Mouse (Mus musculus): ENCODE measurements around the gene Rap1gap2. TPM values are rescaled to one million over a fixed set of nuclear protein-coding genes. Genes with fewer than 3 reads are reported as not detected.

The Rap1gap2 gene
- polyA plus RNA-seq, 1 experiment from 2014 or later: 4.3 TPM

DNA sequence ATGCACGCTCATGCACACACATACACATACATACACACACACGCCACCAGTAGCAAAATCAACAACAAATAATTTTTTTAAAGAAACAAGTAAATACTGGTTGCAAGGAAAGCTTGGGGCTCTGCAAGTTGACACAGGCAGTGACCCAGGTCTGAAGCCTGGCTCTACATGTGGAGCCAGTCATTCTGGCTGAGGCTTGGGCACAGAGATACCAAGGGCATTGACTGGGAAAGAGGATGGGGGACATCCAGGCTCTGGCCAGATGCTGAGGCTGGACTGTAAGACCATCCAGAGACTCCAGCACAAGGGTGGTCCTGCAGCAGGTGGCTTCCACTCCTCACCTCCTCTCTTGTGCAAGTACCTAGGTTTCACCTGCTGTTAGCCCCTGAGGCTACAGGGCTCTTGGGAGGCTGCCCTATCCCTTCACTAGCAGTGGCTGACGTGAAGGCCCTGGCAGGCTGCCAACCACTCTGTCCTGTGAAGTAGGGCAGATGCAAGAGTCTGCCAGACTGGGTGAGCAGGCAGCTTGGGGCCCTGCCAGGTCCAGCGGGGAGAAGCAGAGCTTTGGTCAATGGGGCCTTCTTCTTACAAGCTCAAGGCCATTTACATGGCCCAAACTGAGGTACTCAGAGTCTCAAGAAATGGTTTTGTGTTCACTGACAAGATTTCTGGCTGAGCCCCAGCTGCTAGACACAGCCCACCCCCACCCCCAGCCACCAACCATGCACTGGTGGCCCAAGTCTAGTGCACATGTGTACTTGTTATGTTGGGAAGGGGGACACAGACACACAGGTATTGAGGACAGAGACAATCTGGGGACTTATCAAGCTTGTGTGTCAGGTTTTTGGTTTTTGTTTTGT is 201.9 kb downstream of the Rap1gap2 start:
- ATAC-seq (ENCODE audit: insufficient number of reproducible peaks, insufficient read depth, low FRiP score, low read depth): peak; percentile 86
- Histone ChIP-seq H3K4me1 (ENCODE audit: control insufficient read depth in 2 of 2, insufficient read depth in 2 of 2, low read length in 2 of 2) (peaks cover 24 to 43% of the 10 kb centered on the region in 2 experiments), H3K4me3 (ENCODE audit: control insufficient read depth in 1 of 2, insufficient read depth in 1 of 2, low read depth in 1 of 2, low read length in 2 of 2) (no peak overlapping the region), H3K36me3 (ENCODE audit: control insufficient read depth, insufficient read depth, low read length) (no peaks in the 10 kb centered on the region), H3K9me3 (ENCODE audit: control insufficient read depth, low read length) (no peaks in the 10 kb centered on the region), H3K27ac (replicated peaks in 1 of 2; ENCODE audit: control insufficient read depth in 1 of 2, insufficient read depth in 1 of 2, low read depth in 2 of 2, low read length in 2 of 2) (peak overlapping the region; percentile 29 to 79), H3K27me3 (ENCODE audit: control insufficient read depth, insufficient read depth, low read length) (no peaks in the 10 kb centered on the region), H3K4me2 (ENCODE audit: low read length) (peak overlapping the region; percentile 24; the same call in 1 of the 2 replicates), H3K9ac (ENCODE audit: low read length) (peak overlapping the region; percentile 36)
- WGBS: 47% methylated on average over 4 of the region's 4 CpGs

DNA sequence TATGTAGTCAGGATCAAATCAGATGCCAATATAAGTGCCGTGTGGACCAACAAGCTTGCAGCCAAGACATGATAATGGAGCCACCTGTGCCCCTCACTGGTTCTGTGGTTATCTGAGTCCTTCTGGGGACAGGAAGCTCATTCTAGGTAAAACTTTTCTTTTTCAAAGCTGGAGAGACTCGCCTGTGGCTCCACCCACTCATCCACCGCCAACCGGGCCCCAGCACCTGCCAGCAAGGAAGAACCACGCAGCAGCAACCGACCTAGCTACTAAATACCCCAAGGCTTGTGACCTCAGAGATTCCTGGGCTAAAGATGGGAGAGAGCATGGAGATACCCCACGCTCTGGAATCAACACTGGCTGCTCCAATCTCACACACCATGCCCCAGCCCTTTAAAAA is 205.5 kb downstream of the Rap1gap2 start:
- H3K4me2 ChIP-seq (ENCODE audit: low read length): no peak overlapping the region
- H3K9ac ChIP-seq (ENCODE audit: low read length): no peak overlapping the region
- peaks cover 18 to 33% of the 10 kb centered on the region in 2 experiments for H3K4me1 ChIP-seq (ENCODE audit: control insufficient read depth in 2 of 2, insufficient read depth in 2 of 2, low read length in 2 of 2)
- H3K27me3 ChIP-seq (ENCODE audit: control insufficient read depth, insufficient read depth, low read length): no peaks in the 10 kb centered on the region
- no peak overlapping the region for H3K4me3 ChIP-seq (ENCODE audit: control insufficient read depth in 1 of 2, insufficient read depth in 1 of 2, low read depth in 1 of 2, low read length in 2 of 2)
- no peaks in the 10 kb centered on the region for H3K9me3 ChIP-seq (ENCODE audit: control insufficient read depth, low read length)
- no peak overlapping the region for H3K27ac ChIP-seq (replicated peaks in 1 of 2; ENCODE audit: control insufficient read depth in 1 of 2, insufficient read depth in 1 of 2, low read depth in 2 of 2, low read length in 2 of 2)
- 75% methylated on average over 7 of the region's 7 CpGs for WGBS
- no peak for ATAC-seq (ENCODE audit: insufficient number of reproducible peaks, insufficient read depth, low FRiP score, low read depth)
- no peaks in the 10 kb centered on the region for H3K36me3 ChIP-seq (ENCODE audit: control insufficient read depth, insufficient read depth, low read length)

DNA sequence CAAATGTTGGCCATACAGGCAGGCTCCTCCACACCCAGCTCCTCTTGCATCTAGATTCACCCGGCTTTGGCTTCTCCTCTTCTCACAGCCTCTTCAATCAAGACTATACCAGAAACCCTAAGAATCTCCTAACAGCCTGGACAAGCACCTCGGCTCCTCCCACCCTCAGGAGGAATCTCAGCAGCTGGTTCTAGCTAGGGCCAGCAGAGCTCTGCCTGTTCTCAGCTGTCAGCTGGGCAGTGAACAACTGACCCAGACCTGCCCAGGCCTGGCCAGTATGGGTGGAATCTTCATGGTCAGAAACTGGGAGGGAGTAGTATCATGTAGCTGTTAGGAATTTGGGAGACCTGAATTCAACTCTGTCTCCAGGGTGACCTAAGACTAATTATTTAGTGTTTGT is 206.5 kb downstream of the Rap1gap2 start:
- Histone ChIP-seq H3K9ac (ENCODE audit: low read length) (no peak overlapping the region; the same call in 1 of the 2 replicates), H3K4me2 (ENCODE audit: low read length) (no peak overlapping the region), H3K36me3 (ENCODE audit: control insufficient read depth, insufficient read depth, low read length) (no peaks in the 10 kb centered on the region), H3K4me1 (ENCODE audit: control insufficient read depth in 2 of 2, insufficient read depth in 2 of 2, low read length in 2 of 2) (peaks cover 8 to 23% of the 10 kb centered on the region in 2 experiments), H3K27me3 (ENCODE audit: control insufficient read depth, insufficient read depth, low read length) (no peaks in the 10 kb centered on the region), H3K27ac (replicated peaks in 1 of 2; ENCODE audit: control insufficient read depth in 1 of 2, insufficient read depth in 1 of 2, low read depth in 2 of 2, low read length in 2 of 2) (no peak overlapping the region), H3K4me3 (ENCODE audit: control insufficient read depth in 1 of 2, insufficient read depth in 1 of 2, low read depth in 1 of 2, low read length in 2 of 2) (no peak overlapping the region), H3K9me3 (ENCODE audit: control insufficient read depth, low read length) (no peaks in the 10 kb centered on the region)
- ATAC-seq (ENCODE audit: insufficient number of reproducible peaks, insufficient read depth, low FRiP score, low read depth): no peak
- 48% methylated on average over 2 of the region's 2 CpGs for WGBS

DNA sequence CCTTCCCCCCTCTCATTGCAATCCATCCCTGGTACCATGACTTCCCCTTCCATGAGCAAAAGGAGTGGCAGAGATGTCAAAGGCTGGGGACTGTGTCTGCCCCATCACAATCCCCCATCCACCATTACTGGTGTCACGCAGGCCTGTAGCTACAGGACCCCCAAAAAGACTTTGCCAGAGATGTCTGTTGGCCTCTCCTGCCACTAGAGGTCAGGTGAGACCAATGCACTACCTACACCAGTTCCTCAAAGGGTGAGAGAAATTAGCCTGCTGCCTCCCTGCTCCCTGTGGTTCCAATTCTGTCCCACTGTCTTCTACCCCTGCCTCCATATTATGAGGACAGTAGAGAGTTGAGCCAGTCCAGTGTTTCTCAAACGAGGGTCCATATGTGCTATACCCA is 208.6 kb downstream of the Rap1gap2 start:
- H3K27ac ChIP-seq (replicated peaks in 1 of 2; ENCODE audit: control insufficient read depth in 1 of 2, insufficient read depth in 1 of 2, low read depth in 2 of 2, low read length in 2 of 2): no peak overlapping the region
- H3K4me2 ChIP-seq (ENCODE audit: low read length): no peak overlapping the region
- H3K4me1 ChIP-seq (ENCODE audit: control insufficient read depth in 2 of 2, insufficient read depth in 2 of 2, low read length in 2 of 2): peaks cover 2 to 10% of the 10 kb centered on the region in 2 experiments; a peak in 3 of 4 replicates
- no peaks in the 10 kb centered on the region for H3K9me3 ChIP-seq (ENCODE audit: control insufficient read depth, low read length)
- 42% methylated on average over 2 of the region's 2 CpGs for WGBS
- no peaks in the 10 kb centered on the region for H3K36me3 ChIP-seq (ENCODE audit: control insufficient read depth, insufficient read depth, low read length)
- no peak overlapping the region for H3K4me3 ChIP-seq (ENCODE audit: control insufficient read depth in 1 of 2, insufficient read depth in 1 of 2, low read depth in 1 of 2, low read length in 2 of 2)
- no peak overlapping the region for H3K9ac ChIP-seq (ENCODE audit: low read length)
- no peaks in the 10 kb centered on the region for H3K27me3 ChIP-seq (ENCODE audit: control insufficient read depth, insufficient read depth, low read length)
- no peak for ATAC-seq (ENCODE audit: insufficient number of reproducible peaks, insufficient read depth, low FRiP score, low read depth)

DNA sequence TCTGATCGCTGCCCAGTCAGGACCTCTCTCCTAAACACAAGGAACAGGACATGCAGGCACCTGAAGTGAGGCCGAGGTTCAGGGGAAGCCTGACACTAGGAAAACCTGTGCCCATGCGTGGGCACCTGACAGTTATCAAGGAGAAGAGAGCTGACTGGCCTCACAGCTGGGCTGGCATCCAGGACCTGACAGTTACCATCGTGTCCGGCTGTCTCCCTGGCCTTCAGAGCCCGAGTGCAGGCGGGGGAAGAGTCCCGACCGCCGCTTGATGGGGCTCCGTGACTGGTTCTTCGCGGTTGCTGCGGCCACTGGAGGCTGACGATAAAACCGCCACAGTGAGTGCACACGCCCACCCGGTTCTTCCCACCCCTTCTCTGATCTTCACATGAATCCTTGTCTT is 215.1 kb downstream of the Rap1gap2 start:
- 78% methylated on average over 18 of the region's 18 CpGs for WGBS
- Histone ChIP-seq H3K27ac (replicated peaks in 1 of 2; ENCODE audit: control insufficient read depth in 1 of 2, insufficient read depth in 1 of 2, low read depth in 2 of 2, low read length in 2 of 2) (no peak overlapping the region), H3K36me3 (ENCODE audit: control insufficient read depth, insufficient read depth, low read length) (peaks cover 16% of the 10 kb centered on the region; the same call in 1 of the 2 replicates), H3K9me3 (ENCODE audit: control insufficient read depth, low read length) (no peaks in the 10 kb centered on the region), H3K4me1 (ENCODE audit: control insufficient read depth in 2 of 2, insufficient read depth in 2 of 2, low read length in 2 of 2) (peaks cover 9 to 23% of the 10 kb centered on the region in 2 experiments), H3K4me3 (ENCODE audit: control insufficient read depth in 1 of 2, insufficient read depth in 1 of 2, low read depth in 1 of 2, low read length in 2 of 2) (no peak overlapping the region), H3K9ac (ENCODE audit: low read length) (no peak overlapping the region), H3K4me2 (ENCODE audit: low read length) (no peak overlapping the region), H3K27me3 (ENCODE audit: control insufficient read depth, insufficient read depth, low read length) (no peaks in the 10 kb centered on the region)
- no peak for ATAC-seq (ENCODE audit: insufficient number of reproducible peaks, insufficient read depth, low FRiP score, low read depth)

DNA sequence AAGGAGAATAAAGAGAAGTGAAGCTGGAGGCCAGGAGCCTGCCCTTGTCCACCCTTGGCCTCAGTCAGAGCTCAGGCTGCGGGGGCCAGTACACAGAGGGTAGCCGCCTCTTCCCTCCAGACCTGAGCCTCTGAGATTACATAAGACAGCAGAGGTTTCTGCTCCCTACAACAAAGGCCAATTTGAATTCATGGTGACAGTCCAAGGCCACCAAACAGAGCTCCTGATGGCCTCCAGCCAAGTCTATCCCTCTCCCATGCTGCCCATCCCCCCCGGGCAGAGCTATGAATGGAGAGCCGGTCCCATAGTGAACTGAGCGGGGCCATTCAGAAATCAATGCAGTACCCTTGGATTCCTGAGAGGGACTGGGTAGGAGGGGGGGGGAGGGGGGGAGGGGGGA is 217.2 kb downstream of the Rap1gap2 start:
- Histone ChIP-seq H3K27ac (replicated peaks in 1 of 2; ENCODE audit: control insufficient read depth in 1 of 2, insufficient read depth in 1 of 2, low read depth in 2 of 2, low read length in 2 of 2) (no peak overlapping the region), H3K27me3 (ENCODE audit: control insufficient read depth, insufficient read depth, low read length) (no peaks in the 10 kb centered on the region), H3K4me2 (ENCODE audit: low read length) (no peak overlapping the region), H3K9me3 (ENCODE audit: control insufficient read depth, low read length) (no peaks in the 10 kb centered on the region), H3K36me3 (ENCODE audit: control insufficient read depth, insufficient read depth, low read length) (peaks cover 16% of the 10 kb centered on the region; the same call in 1 of the 2 replicates), H3K4me1 (ENCODE audit: control insufficient read depth in 2 of 2, insufficient read depth in 2 of 2, low read length in 2 of 2) (peaks cover 9 to 23% of the 10 kb centered on the region in 2 experiments), H3K4me3 (ENCODE audit: control insufficient read depth in 1 of 2, insufficient read depth in 1 of 2, low read depth in 1 of 2, low read length in 2 of 2) (no peak overlapping the region), H3K9ac (ENCODE audit: low read length) (no peak overlapping the region)
- ATAC-seq (ENCODE audit: insufficient number of reproducible peaks, insufficient read depth, low FRiP score, low read depth): peak; percentile 49
- 45% methylated on average over 5 of the region's 5 CpGs for WGBS

DNA sequence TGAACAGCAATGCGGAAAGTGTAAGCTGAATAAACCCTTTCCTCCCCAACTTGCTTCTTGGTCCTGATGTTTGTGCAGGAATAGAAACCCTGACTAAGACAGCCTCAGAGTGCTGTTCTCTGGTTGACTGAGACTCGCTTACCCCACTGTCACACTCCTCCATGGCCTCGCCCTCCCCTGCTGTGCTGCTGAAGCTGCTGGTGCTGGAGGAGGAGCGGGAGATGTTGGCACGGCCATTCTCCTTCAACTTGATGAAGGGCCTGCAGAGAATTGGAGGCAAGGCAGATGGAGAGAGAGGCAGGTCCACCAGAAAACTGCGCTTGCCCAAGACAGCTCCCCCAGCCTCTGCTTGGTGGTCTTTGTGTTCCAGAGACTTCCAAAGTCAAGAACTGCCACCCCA is 217.8 kb downstream of the Rap1gap2 start:
- no peak for ATAC-seq (ENCODE audit: insufficient number of reproducible peaks, insufficient read depth, low FRiP score, low read depth)
- 78% methylated on average over 6 of the region's 6 CpGs for WGBS

More for the DNA sequence above, 217.8 kb downstream of the Rap1gap2 start:
- Histone ChIP-seq H3K4me1 (ENCODE audit: control insufficient read depth in 2 of 2, insufficient read depth in 2 of 2, low read length in 2 of 2) (peaks cover 9 to 23% of the 10 kb centered on the region in 2 experiments), H3K4me3 (ENCODE audit: control insufficient read depth in 1 of 2, insufficient read depth in 1 of 2, low read depth in 1 of 2, low read length in 2 of 2) (no peak overlapping the region), H3K4me2 (ENCODE audit: low read length) (no peak overlapping the region), H3K27ac (replicated peaks in 1 of 2; ENCODE audit: control insufficient read depth in 1 of 2, insufficient read depth in 1 of 2, low read depth in 2 of 2, low read length in 2 of 2) (no peak overlapping the region), H3K9me3 (ENCODE audit: control insufficient read depth, low read length) (no peaks in the 10 kb centered on the region), H3K36me3 (ENCODE audit: control insufficient read depth, insufficient read depth, low read length) (peaks cover 16% of the 10 kb centered on the region; the same call in 1 of the 2 replicates), H3K9ac (ENCODE audit: low read length) (no peak overlapping the region), H3K27me3 (ENCODE audit: control insufficient read depth, insufficient read depth, low read length) (no peaks in the 10 kb centered on the region)

Data from heart, embryonic 14.5 days (tissue).